8 mouse cellular contexts compared by ENCODE assay signal in the genomic region with DNA sequence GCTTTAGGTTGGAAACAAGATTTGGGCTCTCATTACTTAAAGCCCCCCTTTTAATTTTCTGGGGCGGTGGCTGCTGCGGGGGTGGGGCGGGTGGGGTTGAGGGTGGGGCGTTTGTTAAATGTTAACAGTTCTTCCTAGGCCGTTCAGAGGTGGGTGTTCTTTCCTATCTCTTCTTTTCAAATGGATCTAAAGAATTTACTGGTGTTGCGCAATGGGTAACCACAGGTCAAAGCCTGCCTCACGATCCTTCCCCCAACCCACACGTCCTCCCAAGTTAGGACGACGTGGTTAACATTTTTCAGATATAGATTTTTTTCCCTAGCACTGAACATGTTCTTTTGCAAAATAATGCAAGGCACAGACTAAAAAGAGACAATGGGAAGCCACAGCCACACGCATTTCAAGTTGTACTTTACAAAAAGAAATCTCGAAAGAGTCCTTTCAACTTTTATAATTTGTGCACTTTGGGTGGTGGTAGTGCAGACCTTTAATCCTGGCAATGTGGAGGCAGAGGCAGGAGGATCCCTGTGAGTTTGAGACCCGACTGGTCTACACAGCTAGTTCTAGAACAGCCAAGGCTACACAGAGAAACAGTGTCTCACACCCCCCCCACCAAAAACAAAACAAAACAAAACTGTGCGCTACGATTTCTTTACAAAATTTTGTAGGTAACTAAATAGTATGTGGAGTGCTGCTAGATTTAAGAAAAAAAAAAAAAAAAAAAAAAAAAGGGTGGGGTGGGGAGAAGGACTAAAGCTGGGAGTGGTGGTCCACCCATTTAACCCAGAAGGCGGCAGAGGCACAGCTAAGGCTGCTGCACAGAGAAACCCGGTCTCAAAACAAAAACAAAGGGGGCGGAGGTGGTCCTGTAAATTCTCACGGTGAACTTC. TPM values are rescaled to one million over a fixed set of nuclear protein-coding genes. Genes with fewer than 3 reads are reported as not detected.
DNase-seq lines count a peak whose midpoint lies in the region; ATAC-seq lines count a peak whose summit lies in the region.

No protein-coding gene starts in this region.

- H3K4me1 ChIP-seq in lung, embryonic 15.5 days = peaks cover 5% of the 10 kb centered on the region
- H3K4me1 ChIP-seq in embryonic facial prominence, embryonic 11.5 days (ENCODE audit: control insufficient read depth, insufficient read depth, low read length) = no peaks in the 10 kb centered on the region
- peaks cover 12% of the 10 kb centered on the region for H3K4me1 ChIP-seq in limb, embryonic 10.5 days
- H3K4me1 ChIP-seq in neural tube, embryonic 14.5 days (ENCODE audit: control insufficient read depth, insufficient read depth, low read length) = no peaks in the 10 kb centered on the region

- H3K4me2 ChIP-seq in lung, embryonic 15.5 days = peak overlapping the region; percentile 82
- peak overlapping the region; percentile 83 for H3K4me2 ChIP-seq in embryonic facial prominence, embryonic 11.5 days (ENCODE audit: low read depth, low read length)
- H3K4me2 ChIP-seq in neural tube, embryonic 14.5 days (ENCODE audit: low read depth, low read length) = peak overlapping the region; percentile 89

- no peaks in the 10 kb centered on the region for H3K9me3 ChIP-seq in lung, embryonic 15.5 days
- H3K9me3 ChIP-seq in embryonic facial prominence, embryonic 11.5 days (replicated peaks; ENCODE audit: control insufficient read depth, low read length) = no peaks in the 10 kb centered on the region
- no peaks in the 10 kb centered on the region for H3K9me3 ChIP-seq in limb, embryonic 10.5 days (replicated peaks)
- no peaks in the 10 kb centered on the region for H3K9me3 ChIP-seq in neural tube, embryonic 14.5 days (ENCODE audit: control insufficient read depth, low read length)

- no peaks in the 10 kb centered on the region for H3K36me3 ChIP-seq in lung, embryonic 15.5 days
- H3K36me3 ChIP-seq in embryonic facial prominence, embryonic 11.5 days (replicated peaks; ENCODE audit: control insufficient read depth, insufficient read depth, low read depth, low read length) = no peaks in the 10 kb centered on the region
- no peaks in the 10 kb centered on the region for H3K36me3 ChIP-seq in limb, embryonic 10.5 days
- no peaks in the 10 kb centered on the region for H3K36me3 ChIP-seq in neural tube, embryonic 14.5 days (ENCODE audit: control insufficient read depth, insufficient read depth, low read length)

- no peak overlapping the region for H3K27ac ChIP-seq in lung, embryonic 15.5 days
- H3K27ac ChIP-seq in embryonic facial prominence, embryonic 11.5 days (replicated peaks; ENCODE audit: low read depth, low read length) = no peak overlapping the region
- peak overlapping the region; percentile 87; the same call in 1 of the 2 replicates for H3K27ac ChIP-seq in limb, embryonic 10.5 days
- H3K27ac ChIP-seq in neural tube, embryonic 14.5 days (ENCODE audit: low read depth, low read length) = no peak overlapping the region

- no peak for DNase-seq in lung, adult 18-20 months
- DNase-seq in embryonic facial prominence, embryonic 11.5 days (ENCODE audit: low spot score) = no peak
- no peak for DNase-seq in limb, embryonic 10.5 days (ENCODE audit: low spot score)
- DNase-seq in adrenal gland, postnatal 25 days = no peak
- no peak for DNase-seq in layer of hippocampus, postnatal 10 days (ENCODE audit: low spot score in 2 of 2)
- no peak for DNase-seq in natural killer cell, adult 2 months (ENCODE audit: low spot score in 2 of 2)

- H3K27me3 ChIP-seq in lung, embryonic 15.5 days = no peaks in the 10 kb centered on the region
- H3K27me3 ChIP-seq in embryonic facial prominence, embryonic 11.5 days (ENCODE audit: control insufficient read depth, insufficient read depth, low read length) = no peaks in the 10 kb centered on the region
- no peaks in the 10 kb centered on the region for H3K27me3 ChIP-seq in limb, embryonic 10.5 days (ENCODE audit: low read depth, poor library complexity, severe bottlenecking)
- H3K27me3 ChIP-seq in neural tube, embryonic 14.5 days (ENCODE audit: control insufficient read depth, insufficient read depth, low read length) = no peaks in the 10 kb centered on the region

- no peak overlapping the region for H3K9ac ChIP-seq in lung, embryonic 15.5 days
- H3K9ac ChIP-seq in embryonic facial prominence, embryonic 11.5 days (replicated peaks; ENCODE audit: low read length) = no peak overlapping the region
- H3K9ac ChIP-seq in neural tube, embryonic 14.5 days (replicated peaks; ENCODE audit: low read depth, low read length) = no peak overlapping the region

- peak overlapping the region; percentile 51; the same call in 1 of the 2 replicates for H3K4me3 ChIP-seq in lung, embryonic 15.5 days
- peak overlapping the region; percentile 50; the same call in 1 of the 2 replicates for H3K4me3 ChIP-seq in embryonic facial prominence, embryonic 11.5 days (ENCODE audit: low read depth, low read length)
- peak overlapping the region; percentile 65 for H3K4me3 ChIP-seq in limb, embryonic 10.5 days
- H3K4me3 ChIP-seq in neural tube, embryonic 14.5 days (ENCODE audit: low read depth, low read length) = peak overlapping the region; percentile 48; the same call in 1 of the 2 replicates

- ATAC-seq in lung, embryonic 15.5 days (ENCODE audit: borderline replicate concordance, extremely low read depth, low FRiP score, low TSS enrichment) = no peak
- ATAC-seq in embryonic facial prominence, embryonic 11.5 days (replicated peaks; ENCODE audit: insufficient number of reproducible peaks, low FRiP score, low TSS enrichment, low read depth) = 0 out of 2 replicates have a peak, but pooled peaks have one; percentile 9
- no peak; the same call in 1 of the 2 replicates for ATAC-seq in neural tube, embryonic 14.5 days (ENCODE audit: low read depth)

- WGBS in lung, embryonic 15.5 days = 48% methylated on average over 19 of the region's 19 CpGs
- WGBS in embryonic facial prominence, embryonic 11.5 days = 74% methylated on average over 19 of the region's 19 CpGs
- 74% methylated on average over 19 of the region's 19 CpGs for WGBS in limb, embryonic 10.5 days
- 72% methylated on average over 19 of the region's 19 CpGs for WGBS in neural tube, embryonic 14.5 days

RNA-seq across cellular contexts. Expression of a gene that starts 1.3 kb away (rescaled TPM):
- 7.3 and 8.7 TPM in 2 replicates for polyA plus RNA-seq in lung, embryonic 15.5 days (2015; fragmentation: Nextera tagmentation; extraction: Ambion mirVana)
- 10.6 and 11.6 TPM in 2 replicates for polyA plus RNA-seq in embryonic facial prominence, embryonic 11.5 days (2014; fragmentation: Nextera tagmentation; extraction: Ambion mirVana)
- polyA plus RNA-seq in limb, embryonic 10.5 days (2016; fragmentation: Nextera tagmentation; extraction: Ambion mirVana) = 12.7 and 14.3 TPM in 2 replicates
- polyA plus RNA-seq in neural tube, embryonic 14.5 days (2014; fragmentation: Nextera tagmentation; extraction: Ambion mirVana) = 3.9 and 5.8 TPM in 2 replicates
- 22.6 and 31.4 TPM in 2 replicates for total RNA-seq in adrenal gland, postnatal 25 days (2021)
- 1 to 10 TPM; 1.7 to 2.5 TPM for total RNA-seq in layer of hippocampus, postnatal 10 days (2021)

RNA-seq across cellular contexts. Expression of a gene that starts 52.6 kb away (rescaled TPM):
- 14.3 and 17.7 TPM in 2 replicates for polyA plus RNA-seq in lung, embryonic 15.5 days (2015; fragmentation: Nextera tagmentation; extraction: Ambion mirVana)
- polyA plus RNA-seq in embryonic facial prominence, embryonic 11.5 days (2014; fragmentation: Nextera tagmentation; extraction: Ambion mirVana) = 14.7 and 15.6 TPM in 2 replicates
- polyA plus RNA-seq in limb, embryonic 10.5 days (2016; fragmentation: Nextera tagmentation; extraction: Ambion mirVana) = 6.4 and 7.3 TPM in 2 replicates
- polyA plus RNA-seq in neural tube, embryonic 14.5 days (2014; fragmentation: Nextera tagmentation; extraction: Ambion mirVana) = 22.3 and 22.5 TPM in 2 replicates
- total RNA-seq in adrenal gland, postnatal 25 days (2021) = 50.5 and 57.7 TPM in 2 replicates
- total RNA-seq in layer of hippocampus, postnatal 10 days (2021) = 10 to 100 TPM; 28.6 to 31.0 TPM
